Mouse (Mus musculus): ENCODE data around the gene Yipf1. TPM values are rescaled to one million over a fixed set of nuclear protein-coding genes. Genes with fewer than 3 reads are reported as not detected.
A peak's percentile ranks its signal among the peaks of the same experiment; 100 is the strongest.
"Not testable (repeated sequence)": the region's sequence is repeated elsewhere in the genome, so short reads cannot be mapped to it uniquely, and the experiment has no call there.

Gene Yipf1
- polyA plus RNA-seq, 1 experiment from 2014 or later: 69.3 TPM

GRCm38 (mm10) chr4:107336356-107336755 lies 22.2 kb downstream of the Yipf1 start:
- H3K36me3 ChIP-seq: no peaks in the 10 kb centered on the region
- H3K27ac ChIP-seq: no peak overlapping the region
- H3K4me1 ChIP-seq (replicated peaks): no peaks in the 10 kb centered on the region
- ATAC-seq: no peak
- H3K27me3 ChIP-seq (replicated peaks): no peaks in the 10 kb centered on the region
- H3K4me2 ChIP-seq (replicated peaks): no peak overlapping the region
- no peaks in the 10 kb centered on the region for H3K9me3 ChIP-seq
- no peak overlapping the region for H3K4me3 ChIP-seq (replicated peaks)
- 66% methylated on average over 8 of the region's 8 CpGs for WGBS
- H3K9ac ChIP-seq: no peak overlapping the region

- no peak for ATAC-seq
- 82% methylated on average over 5 of the region's 5 CpGs for WGBS
These were observed 23.3 kb downstream of the Yipf1 start for GRCm38 (mm10) chr4:107337455-107337854.

GRCm38 (mm10) chr4:107341354-107341753 lies 27.2 kb downstream of the Yipf1 start:
- no peak overlapping the region for H3K4me2 ChIP-seq (replicated peaks)
- H3K9ac ChIP-seq: no peak overlapping the region
- WGBS: 74% methylated on average over 5 of the region's 5 CpGs
- ATAC-seq: no peak
- H3K27ac ChIP-seq: no peak overlapping the region
- H3K4me3 ChIP-seq (replicated peaks): no peak overlapping the region
- H3K9me3 ChIP-seq: no peaks in the 10 kb centered on the region
- no peaks in the 10 kb centered on the region for H3K36me3 ChIP-seq
- H3K4me1 ChIP-seq (replicated peaks): no peaks in the 10 kb centered on the region
- no peaks in the 10 kb centered on the region for H3K27me3 ChIP-seq (replicated peaks)

More at GRCm38 (mm10) chr4:107337455-107337854, 23.3 kb downstream of the Yipf1 start:
- H3K27me3 ChIP-seq (replicated peaks): no peaks in the 10 kb centered on the region
- H3K27ac ChIP-seq: no peak overlapping the region
- H3K4me2 ChIP-seq (replicated peaks): no peak overlapping the region
- H3K36me3 ChIP-seq: no peaks in the 10 kb centered on the region
- no peaks in the 10 kb centered on the region for H3K4me1 ChIP-seq (replicated peaks)
- no peak overlapping the region for H3K9ac ChIP-seq
- no peak overlapping the region for H3K4me3 ChIP-seq (replicated peaks)
- no peaks in the 10 kb centered on the region for H3K9me3 ChIP-seq

- H3K4me1 ChIP-seq (replicated peaks): peaks cover 4% of the 10 kb centered on the region; the same call in 1 of the 2 replicates
- no peak overlapping the region for H3K9ac ChIP-seq
- no peak overlapping the region for H3K4me3 ChIP-seq (replicated peaks)
- ATAC-seq: no peak
- no peaks in the 10 kb centered on the region for H3K27me3 ChIP-seq (replicated peaks)
- no peaks in the 10 kb centered on the region for H3K36me3 ChIP-seq
- 88% methylated on average over 7 of the region's 7 CpGs for WGBS
- no peaks in the 10 kb centered on the region for H3K9me3 ChIP-seq
- no peak overlapping the region for H3K4me2 ChIP-seq (replicated peaks)
- H3K27ac ChIP-seq: no peak overlapping the region
These were observed 30.4 kb downstream of the Yipf1 start for GRCm38 (mm10) chr4:107344612-107345011.

- Histone ChIP-seq H3K4me2 (replicated peaks) (no peak overlapping the region), H3K9me3 (no peaks in the 10 kb centered on the region), H3K27me3 (replicated peaks) (no peaks in the 10 kb centered on the region), H3K4me1 (replicated peaks) (peaks cover 4% of the 10 kb centered on the region; the same call in 1 of the 2 replicates), H3K4me3 (replicated peaks) (no peak overlapping the region), H3K9ac (no peak overlapping the region), H3K27ac (no peak overlapping the region), H3K36me3 (no peaks in the 10 kb centered on the region)
- WGBS: 54% methylated on average over 6 of the region's 6 CpGs
- no peak for ATAC-seq
These were observed 33.1 kb downstream of the Yipf1 start for GRCm38 (mm10) chr4:107347221-107347620.

GRCm38 (mm10) chr4:107348529-107349310 lies 34.6 kb downstream of the Yipf1 start:
- 70% methylated on average over 20 of the region's 20 CpGs for WGBS
- ATAC-seq: no peak; the same call in 1 of the 2 replicates
- no peak overlapping the region for H3K9ac ChIP-seq

GRCm38 (mm10) chr4:107349311-107350008 lies 35.3 kb downstream of the Yipf1 start:
- no peak overlapping the region for H3K4me2 ChIP-seq (replicated peaks)
- no peak overlapping the region for H3K9ac ChIP-seq
- H3K27me3 ChIP-seq (replicated peaks): no peaks in the 10 kb centered on the region
- H3K27ac ChIP-seq: no peak overlapping the region
- no peaks in the 10 kb centered on the region for H3K9me3 ChIP-seq
- H3K36me3 ChIP-seq: no peaks in the 10 kb centered on the region
- peaks cover 4% of the 10 kb centered on the region; the same call in 1 of the 2 replicates for H3K4me1 ChIP-seq (replicated peaks)
- 57% methylated on average over 8 of the region's 8 CpGs for WGBS
- no peak overlapping the region for H3K4me3 ChIP-seq (replicated peaks)
- ATAC-seq: peak; percentile 60

More at GRCm38 (mm10) chr4:107348529-107349310, 34.6 kb downstream of the Yipf1 start:
- Histone ChIP-seq H3K4me2 (replicated peaks) (no peak overlapping the region), H3K27me3 (replicated peaks) (no peaks in the 10 kb centered on the region), H3K4me1 (replicated peaks) (peaks cover 4% of the 10 kb centered on the region; the same call in 1 of the 2 replicates), H3K27ac (no peak overlapping the region), H3K36me3 (no peaks in the 10 kb centered on the region), H3K9me3 (no peaks in the 10 kb centered on the region), H3K4me3 (replicated peaks) (no peak overlapping the region)

- Histone ChIP-seq H3K9ac (no peak overlapping the region), H3K4me3 (replicated peaks) (no peak overlapping the region), H3K9me3 (no peaks in the 10 kb centered on the region), H3K27ac (no peak overlapping the region), H3K4me1 (replicated peaks) (peaks cover 4% of the 10 kb centered on the region; the same call in 1 of the 2 replicates), H3K27me3 (replicated peaks) (no peaks in the 10 kb centered on the region), H3K36me3 (no peaks in the 10 kb centered on the region), H3K4me2 (replicated peaks) (no peak overlapping the region)
- no peak for ATAC-seq
These were observed 37.2 kb downstream of the Yipf1 start for GRCm38 (mm10) chr4:107351368-107351767.

GRCm38 (mm10) chr4:107353612-107354011 lies 39.4 kb downstream of the Yipf1 start:
- Histone ChIP-seq H3K27me3 (replicated peaks) (no peaks in the 10 kb centered on the region), H3K9ac (no peak overlapping the region), H3K4me3 (replicated peaks) (no peak overlapping the region), H3K4me1 (replicated peaks) (peaks cover 4% of the 10 kb centered on the region; the same call in 1 of the 2 replicates), H3K4me2 (replicated peaks) (no peak overlapping the region), H3K36me3 (no peaks in the 10 kb centered on the region), H3K9me3 (no peaks in the 10 kb centered on the region), H3K27ac (no peak overlapping the region)
- ATAC-seq: no peak
- 76% methylated on average over 3 of the region's 3 CpGs for WGBS

- no peak overlapping the region for H3K4me2 ChIP-seq (replicated peaks)
- no peaks in the 10 kb centered on the region for H3K9me3 ChIP-seq
- ATAC-seq: no peak
- H3K36me3 ChIP-seq: no peaks in the 10 kb centered on the region
- H3K4me3 ChIP-seq (replicated peaks): no peak overlapping the region
- H3K4me1 ChIP-seq (replicated peaks): no peaks in the 10 kb centered on the region
- no peak overlapping the region for H3K9ac ChIP-seq
- H3K27me3 ChIP-seq (replicated peaks): no peaks in the 10 kb centered on the region
- H3K27ac ChIP-seq: no peak overlapping the region
- WGBS: 57% methylated on average over 5 of the region's 5 CpGs
These were observed 40.0 kb downstream of the Yipf1 start for GRCm38 (mm10) chr4:107354126-107354525.

- Histone ChIP-seq H3K9me3 (no peaks in the 10 kb centered on the region), H3K27ac (no peak overlapping the region), H3K4me3 (replicated peaks) (no peak overlapping the region), H3K36me3 (no peaks in the 10 kb centered on the region), H3K9ac (no peak overlapping the region), H3K27me3 (replicated peaks) (no peaks in the 10 kb centered on the region), H3K4me1 (replicated peaks) (no peaks in the 10 kb centered on the region), H3K4me2 (replicated peaks) (no peak overlapping the region)
- WGBS: 14% methylated on average over 4 of the region's 4 CpGs
- ATAC-seq: 0 out of 2 replicates have a peak, but pooled peaks have one; percentile 31
These were observed 40.4 kb downstream of the Yipf1 start for GRCm38 (mm10) chr4:107354543-107354942.

GRCm38 (mm10) chr4:107357172-107357571 lies 43.0 kb downstream of the Yipf1 start:
- not testable (repeated sequence) for H3K4me1 ChIP-seq (replicated peaks); H3K27ac ChIP-seq; H3K4me2 ChIP-seq (replicated peaks); ATAC-seq; H3K36me3 ChIP-seq; H3K27me3 ChIP-seq (replicated peaks); H3K4me3 ChIP-seq (replicated peaks); H3K9me3 ChIP-seq; H3K9ac ChIP-seq
- WGBS: 55% methylated on average over 8 of the region's 8 CpGs

Data from intestine, embryonic 15.5 days (tissue).